Mouse (Mus musculus): ENCODE data around the gene Vgf. TPM values are rescaled to one million over a fixed set of nuclear protein-coding genes. Genes with fewer than 3 reads are reported as not detected.

The Vgf gene
- total and polyA plus RNA-seq, 3 experiments: 0.38 TPM; not detected in 2

GRCm38 (mm10) chr5:137061809-137062481 is 35.8 kb downstream of the Vgf start:
- Histone ChIP-seq H3K4me3 (replicated peaks in 1 of 3; ENCODE audit: low read depth in 2 of 3, low read length in 2 of 3, poor library complexity in 1 of 3) (no peak overlapping the region), H3K4me1 (ENCODE audit: control insufficient read depth in 1 of 2, insufficient read depth in 2 of 2) (peaks cover 2 to 20% of the 10 kb centered on the region in 2 experiments; a peak in 2 of 4 replicates), H3K27ac (ENCODE audit: insufficient read depth, low read depth) (no peak overlapping the region), H3K9me3 (replicated peaks; ENCODE audit: low read length) (no peaks in the 10 kb centered on the region), H3K4me2 (ENCODE audit: insufficient read depth, low read depth, poor library complexity, severe bottlenecking) (peak overlapping the region; percentile 9; the same call in 1 of the 2 replicates), H3K27me3 (replicated peaks) (peaks cover 24% of the 10 kb centered on the region), H3K79me2 (replicated peaks; ENCODE audit: control insufficient read depth, extremely low read depth, insufficient read depth, poor library complexity, severe bottlenecking) (no peaks in the 10 kb centered on the region), H3K9ac (ENCODE audit: insufficient read depth, low read depth) (no peak overlapping the region), H3K36me3 (replicated peaks in 1 of 2; ENCODE audit: control insufficient read depth in 1 of 2, insufficient read depth in 1 of 2, low read length in 1 of 2) (no peaks in the 10 kb centered on the region)
- TF ChIP-seq CTCF (conservative IDR thresholded peaks at IDR 0.05 in 1 of 2, IDR thresholded peaks at IDR 0.05 in 1 of 2; ENCODE audit: low read depth in 2 of 2, low read length in 2 of 2) (peak; percentile 12 to 51; a peak in 2 of 4 replicates), ELF1 (IDR thresholded peaks at IDR 0.05; ENCODE audit: low read depth, low read length) (no peak), UBTF (IDR thresholded peaks at IDR 0.05; ENCODE audit: low read depth, low read length) (no peak), MAZ (IDR thresholded peaks at IDR 0.05; ENCODE audit: low read depth, low read length) (peak; percentile 55; the same call in 1 of the 2 replicates), KAT2A (IDR thresholded peaks at IDR 0.05; ENCODE audit: insufficient replicate concordance, low read length) (no peak), CHD2 (IDR thresholded peaks at IDR 0.05; ENCODE audit: low read length) (no peak), USF1 (IDR thresholded peaks at IDR 0.05; ENCODE audit: low read depth, low read length) (no peak), GABPA (IDR thresholded peaks at IDR 0.05; ENCODE audit: insufficient replicate concordance, low read depth, low read length) (no peak), MYC (IDR thresholded peaks at IDR 0.05; ENCODE audit: low read depth, low read length) (no peak), ETS1 (conservative IDR thresholded peaks at IDR 0.05; ENCODE audit: low read depth, low read length) (peak; percentile 77), JUN (IDR thresholded peaks at IDR 0.05; ENCODE audit: insufficient read depth, low read depth, low read length) (peak; percentile 62; the same call in 1 of the 2 replicates), NELFE (IDR thresholded peaks at IDR 0.05; ENCODE audit: low read depth, low read length) (0 out of 2 replicates have a peak, but pooled peaks have one; percentile 16), RAD21 (IDR thresholded peaks at IDR 0.05; ENCODE audit: low read depth, low read length) (peak; percentile 20), SIN3A (IDR thresholded peaks at IDR 0.05; ENCODE audit: low read length) (no peak), JUND (conservative IDR thresholded peaks at IDR 0.05; ENCODE audit: low read depth, low read length) (peak; percentile 34), POLR2A (IDR thresholded peaks at IDR 0.05; ENCODE audit: low read depth, low read length) (no peak), TBP (conservative IDR thresholded peaks at IDR 0.05; ENCODE audit: low read depth, low read length) (no peak), MEF2A (IDR thresholded peaks at IDR 0.05; ENCODE audit: borderline replicate concordance, low read depth, low read length) (no peak), IRF4 (IDR thresholded peaks at IDR 0.05; ENCODE audit: low read depth, low read length) (peak; percentile 60), ZC3H11A (IDR thresholded peaks at IDR 0.05; ENCODE audit: low read depth, low read length) (no peak), HCFC1 (IDR thresholded peaks at IDR 0.05; ENCODE audit: low read depth, low read length) (no peak), MAFK (IDR thresholded peaks at IDR 0.05; ENCODE audit: insufficient replicate concordance, low read length) (no peak), ZKSCAN1 (IDR thresholded peaks at IDR 0.05; ENCODE audit: borderline replicate concordance, low read depth, low read length) (no peak), NRF1 (IDR thresholded peaks at IDR 0.05; ENCODE audit: low read depth, low read length) (no peak), MAX (IDR thresholded peaks at IDR 0.05; ENCODE audit: low read length) (0 out of 2 replicates have a peak, but pooled peaks have one; percentile 9), SMC3 (IDR thresholded peaks at IDR 0.05; ENCODE audit: low read depth, low read length) (peak; percentile 40), POLR2AphosphoS2 (IDR thresholded peaks at IDR 0.05; ENCODE audit: low read depth, low read length) (no peak), MXI1 (IDR thresholded peaks at IDR 0.05; ENCODE audit: low read depth, low read length) (no peak), TCF12 (IDR thresholded peaks at IDR 0.05; ENCODE audit: low read depth, low read length) (no peak), ZNF384 (IDR thresholded peaks at IDR 0.05; ENCODE audit: low read depth, low read length) (no peak), EP300 (IDR thresholded peaks at IDR 0.05; ENCODE audit: low read length) (no peak), ZMIZ1 (IDR thresholded peaks at IDR 0.05; ENCODE audit: low read depth, low read length) (no peak), USF2 (conservative IDR thresholded peaks at IDR 0.05; ENCODE audit: low read depth, low read length) (no peak), BHLHE40 (IDR thresholded peaks at IDR 0.05; ENCODE audit: low read depth, low read length) (no peak; the same call in 1 of the 2 replicates), RCOR1 (conservative IDR thresholded peaks at IDR 0.05; ENCODE audit: low read depth, low read length) (no peak), PAX5 (IDR thresholded peaks at IDR 0.05; ENCODE audit: low read length) (no peak), E2F4 (IDR thresholded peaks at IDR 0.05; ENCODE audit: insufficient replicate concordance, low read depth, low read length) (no peak), CHD1 (IDR thresholded peaks at IDR 0.05; ENCODE audit: low read depth, low read length) (no peak)
- DNase-seq (ENCODE audit: extremely low read depth): peak; percentile 83
- in situ Hi-C loops (cut with MboI; ENCODE audit: low pct_ligation_motif_present, low pct_unique_long_range_greater_than_20kb, low sequenced_read_pairs): loop anchor here (10.0 kb wide), 1 partner anchor 53 kb away; the partner anchor contains the start of gene Trim56
- dilution Hi-C loops (cut with MboI; ENCODE audit: extremely low pct_ligation_motif_present, extremely low pct_unique_long_range_greater_than_20kb, low sequenced_read_pairs): no loop called here

All from CH12.LX (cell line).